Mouse (Mus musculus) olfactory bulb, adult 2 months (tissue): Measurements from ENCODE around the gene Stk10.

Experiments used
- CTCF ChIP-seq: fragments of 200-500 bp; IDR thresholded peaks from 2 replicates; pipeline ENCODE4 v1.5.1; 2012; ENCODE audit warnings: low read depth, mild to moderate bottlenecking, low read length, moderate library complexity; ENCODE audit not compliant: insufficient read depth
- POLR2A ChIP-seq: fragments of 200-500 bp; IDR thresholded peaks from 2 replicates; pipeline ENCODE4 v1.6.1; 2012; ENCODE audit warnings: mild to moderate bottlenecking, low read depth, low read length, moderate library complexity; ENCODE audit not compliant: insufficient read depth

GRCm38 (mm10) chr11:32530151-32530550 lies 3.0 kb upstream of the Stk10 start:
- no peak for TF ChIP-seq CTCF
- no peak for TF ChIP-seq POLR2A
